Mouse (Mus musculus): ENCODE measurements at regions not wholly inside any gene's neighbourhood (a gene's known extent, or its start where the extent isn't known, plus 50 kb on each side); places are given as distances from the start of the nearest gene placed in this dataset.

DNA sequence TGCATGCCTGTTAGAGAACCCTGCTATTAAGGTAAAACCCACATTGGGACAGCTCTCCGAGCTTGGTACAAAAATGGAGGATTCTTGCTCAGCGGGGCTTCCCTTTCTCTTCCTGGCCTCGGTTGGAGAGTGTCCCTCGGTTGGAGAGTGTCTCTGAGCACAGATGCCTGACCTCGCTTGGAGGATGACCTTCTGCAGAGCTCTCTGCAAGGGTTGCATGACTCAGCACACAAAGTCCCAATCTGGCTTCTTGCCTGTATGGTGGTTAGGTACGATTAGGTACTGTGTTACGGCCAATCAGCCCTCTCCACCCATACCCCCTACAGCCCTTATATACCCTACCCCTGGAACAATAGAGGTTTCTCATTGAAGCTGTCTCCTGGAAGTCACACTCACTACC, 177.1 kb upstream of the Rreb1 start:
- H3K9me3 ChIP-seq (ENCODE audit: low read length): no peaks in the 10 kb centered on the region
- no peak overlapping the region for H3K4me2 ChIP-seq (ENCODE audit: low read depth, low read length)
- no peaks in the 10 kb centered on the region for H3K27me3 ChIP-seq (ENCODE audit: insufficient read depth, low read length)
- ATAC-seq (no peak), DNase-seq (ENCODE audit: low spot score) (no peak)
- no peaks in the 10 kb centered on the region for H3K36me3 ChIP-seq (ENCODE audit: insufficient read depth, low read length)
- no peak overlapping the region for H3K27ac ChIP-seq
- WGBS: 74% methylated on average over 7 of the region's 7 CpGs
- H3K4me1 ChIP-seq (ENCODE audit: insufficient read depth, low read length): no peaks in the 10 kb centered on the region
- no peak overlapping the region for H3K9ac ChIP-seq (replicated peaks; ENCODE audit: low read length)
- no peak for TF ChIP-seq CTCF (IDR thresholded peaks at IDR 0.05; ENCODE audit: low read depth)
- no peak overlapping the region for H3K4me3 ChIP-seq (ENCODE audit: low read length)

- Histone ChIP-seq H3K9me3 (ENCODE audit: low read length) (no peaks in the 10 kb centered on the region), H3K9ac (replicated peaks; ENCODE audit: low read length) (no peak overlapping the region), H3K27ac (no peak overlapping the region), H3K36me3 (ENCODE audit: insufficient read depth, low read length) (no peaks in the 10 kb centered on the region), H3K4me2 (ENCODE audit: low read depth, low read length) (no peak overlapping the region), H3K4me1 (ENCODE audit: insufficient read depth, low read length) (no peaks in the 10 kb centered on the region), H3K27me3 (ENCODE audit: insufficient read depth, low read length) (no peaks in the 10 kb centered on the region), H3K4me3 (ENCODE audit: low read length) (no peak overlapping the region)
- 44% methylated on average over 4 of the region's 4 CpGs for WGBS
- TF ChIP-seq CTCF (IDR thresholded peaks at IDR 0.05; ENCODE audit: low read depth): no peak
- no peak for ATAC-seq
- DNase-seq (ENCODE audit: low spot score): peak; percentile 31
Measured at GRCm38 (mm10) chr13:37602256-37602655, 175.9 kb upstream of the Rreb1 start.

- Histone ChIP-seq H3K9ac (replicated peaks; ENCODE audit: low read length) (no peak overlapping the region), H3K9me3 (ENCODE audit: low read length) (no peaks in the 10 kb centered on the region), H3K4me1 (ENCODE audit: insufficient read depth, low read length) (no peaks in the 10 kb centered on the region), H3K27ac (no peak overlapping the region), H3K36me3 (ENCODE audit: insufficient read depth, low read length) (no peaks in the 10 kb centered on the region), H3K27me3 (ENCODE audit: insufficient read depth, low read length) (no peaks in the 10 kb centered on the region), H3K4me3 (ENCODE audit: low read length) (no peak overlapping the region), H3K4me2 (ENCODE audit: low read depth, low read length) (no peak overlapping the region)
- DNase-seq (ENCODE audit: low spot score) (no peak), ATAC-seq (no peak)
- no peak for TF ChIP-seq CTCF (IDR thresholded peaks at IDR 0.05; ENCODE audit: low read depth)
- WGBS: 67% methylated on average over 8 of the region's 8 CpGs
Measured at GRCm38 (mm10) chr13:37603226-37603994, 174.8 kb upstream of the Rreb1 start.

GRCm38 (mm10) chr13:37606250-37606649, 171.9 kb upstream of the Rreb1 start:
- no peaks in the 10 kb centered on the region for H3K9me3 ChIP-seq (ENCODE audit: low read length)
- no peaks in the 10 kb centered on the region for H3K27me3 ChIP-seq (ENCODE audit: insufficient read depth, low read length)
- no peak for DNase-seq (ENCODE audit: low spot score)
- H3K9ac ChIP-seq (replicated peaks; ENCODE audit: low read length): no peak overlapping the region
- no peak overlapping the region for H3K4me2 ChIP-seq (ENCODE audit: low read depth, low read length)
- H3K36me3 ChIP-seq (ENCODE audit: insufficient read depth, low read length): no peaks in the 10 kb centered on the region
- H3K27ac ChIP-seq: no peak overlapping the region
- 93% methylated on average over 5 of the region's 5 CpGs for WGBS
- TF ChIP-seq CTCF (IDR thresholded peaks at IDR 0.05; ENCODE audit: low read depth): no peak
- H3K4me1 ChIP-seq (ENCODE audit: insufficient read depth, low read length): no peaks in the 10 kb centered on the region
- ATAC-seq: no peak
- H3K4me3 ChIP-seq (ENCODE audit: low read length): no peak overlapping the region

DNA sequence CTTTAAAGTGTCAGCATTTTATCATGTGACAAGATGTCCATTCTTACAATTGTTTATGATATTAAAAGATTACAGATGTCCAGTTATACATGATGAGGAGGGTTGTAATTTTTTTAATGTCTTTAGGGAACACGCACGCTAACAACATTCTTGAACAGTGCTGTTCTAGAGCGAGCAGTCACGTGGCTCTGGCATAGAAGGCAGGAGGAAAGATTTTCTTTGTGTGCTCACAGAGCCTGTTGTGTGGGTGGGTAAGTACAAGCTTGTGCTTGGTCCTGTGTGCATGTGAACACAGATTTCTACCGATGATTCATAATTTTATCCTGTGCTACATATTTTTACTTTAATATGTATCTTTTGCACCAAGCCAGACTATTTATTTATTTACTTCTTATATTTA, 169.1 kb upstream of the Rreb1 start:
- Histone ChIP-seq H3K4me3 (ENCODE audit: low read length) (no peak overlapping the region), H3K27me3 (ENCODE audit: insufficient read depth, low read length) (no peaks in the 10 kb centered on the region), H3K9me3 (ENCODE audit: low read length) (no peaks in the 10 kb centered on the region), H3K4me1 (ENCODE audit: insufficient read depth, low read length) (no peaks in the 10 kb centered on the region), H3K36me3 (ENCODE audit: insufficient read depth, low read length) (no peaks in the 10 kb centered on the region), H3K9ac (replicated peaks; ENCODE audit: low read length) (no peak overlapping the region), H3K4me2 (ENCODE audit: low read depth, low read length) (no peak overlapping the region), H3K27ac (no peak overlapping the region)
- no peak for TF ChIP-seq CTCF (IDR thresholded peaks at IDR 0.05; ENCODE audit: low read depth)
- WGBS: 81% methylated on average over 5 of the region's 5 CpGs
- no peak for ATAC-seq
- no peak for DNase-seq (ENCODE audit: low spot score)

DNA sequence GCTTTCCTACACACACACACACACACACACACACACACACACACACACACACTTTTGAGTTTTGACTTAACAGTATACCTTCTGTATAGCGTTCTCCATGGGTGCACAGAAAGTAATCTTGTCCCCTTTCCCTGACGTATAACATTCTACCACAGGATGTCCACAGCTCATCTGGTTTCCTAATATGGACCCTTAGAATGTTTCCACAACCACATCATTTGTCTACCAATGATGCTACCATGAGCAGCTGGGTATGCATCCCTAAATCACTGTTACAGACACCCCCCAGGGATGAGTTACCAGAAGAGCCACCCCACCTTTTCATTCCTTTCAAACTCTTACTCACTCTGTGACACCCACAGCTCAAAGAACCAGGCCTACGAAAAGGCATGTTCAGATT, 166.8 kb upstream of the Rreb1 start:
- ATAC-seq (no peak), DNase-seq (ENCODE audit: low spot score) (no peak)
- no peak overlapping the region for H3K4me3 ChIP-seq (ENCODE audit: low read length)
- H3K27me3 ChIP-seq (ENCODE audit: insufficient read depth, low read length): no peaks in the 10 kb centered on the region
- H3K9me3 ChIP-seq (ENCODE audit: low read length): no peaks in the 10 kb centered on the region
- 89% methylated on average over 3 of the region's 3 CpGs for WGBS
- no peaks in the 10 kb centered on the region for H3K4me1 ChIP-seq (ENCODE audit: insufficient read depth, low read length)
- no peak overlapping the region for H3K4me2 ChIP-seq (ENCODE audit: low read depth, low read length)
- no peak overlapping the region for H3K27ac ChIP-seq
- H3K36me3 ChIP-seq (ENCODE audit: insufficient read depth, low read length): no peaks in the 10 kb centered on the region
- TF ChIP-seq CTCF (IDR thresholded peaks at IDR 0.05; ENCODE audit: low read depth): no peak
- no peak overlapping the region for H3K9ac ChIP-seq (replicated peaks; ENCODE audit: low read length)

DNA sequence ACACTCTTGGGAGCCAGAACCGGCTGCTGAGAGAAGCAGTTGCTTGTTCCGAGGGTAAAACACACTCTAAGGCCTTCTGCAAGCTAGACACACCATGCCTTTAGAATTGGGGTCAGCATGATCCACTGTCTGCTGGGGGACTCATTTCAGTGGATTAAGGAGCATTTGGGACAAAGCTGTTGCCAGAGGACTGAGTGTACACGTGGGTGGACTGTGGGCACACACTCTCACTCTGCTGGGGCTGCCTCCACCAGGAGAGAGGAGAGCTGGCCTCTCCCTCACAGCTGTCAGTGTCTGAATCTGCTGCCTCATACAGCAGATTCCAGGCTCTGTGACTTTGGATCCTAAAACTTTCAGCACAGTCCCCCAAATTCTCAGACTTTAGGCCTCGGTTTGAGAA, 161.2 kb upstream of the Rreb1 start:
- Histone ChIP-seq H3K4me2 (ENCODE audit: low read depth, low read length) (no peak overlapping the region), H3K27me3 (ENCODE audit: insufficient read depth, low read length) (no peaks in the 10 kb centered on the region), H3K9ac (replicated peaks; ENCODE audit: low read length) (no peak overlapping the region), H3K27ac (no peak overlapping the region), H3K4me3 (ENCODE audit: low read length) (no peak overlapping the region), H3K36me3 (ENCODE audit: insufficient read depth, low read length) (no peaks in the 10 kb centered on the region), H3K4me1 (ENCODE audit: insufficient read depth, low read length) (peaks cover 5% of the 10 kb centered on the region; the same call in 1 of the 2 replicates), H3K9me3 (ENCODE audit: low read length) (no peaks in the 10 kb centered on the region)
- TF ChIP-seq CTCF (IDR thresholded peaks at IDR 0.05; ENCODE audit: low read depth): no peak
- WGBS: 69% methylated on average over 4 of the region's 4 CpGs
- ATAC-seq: no peak
- DNase-seq (ENCODE audit: low spot score): no peak

Data from hindbrain, postnatal 0 days (tissue).